Mouse (Mus musculus) forebrain, postnatal 0 days (tissue): ENCODE data around the gene Prpf19. TPM values are rescaled to one million over a fixed set of nuclear protein-coding genes. Genes with fewer than 3 reads are reported as not detected.

ENCODE experiments used
- ATAC-seq: fragments of 200-750 bp; cut with Nextera tagmentation; 2 replicates; pipeline ENCODE4 v1.8.0; 2017; ENCODE audit warnings: mild to moderate bottlenecking, moderate library complexity
- DNase-seq: peaks from one replicate; pipeline ENCODE4 v3.0.0-alpha.2; 2015
- H3K27ac ChIP-seq: fragments of 300-500 bp; sonication (generic); 2 replicates; pipeline ENCODE4 v1.5.1; 2014; ENCODE audit warnings: low read depth, mild to moderate bottlenecking, antibody characterized with exemption, low read length, moderate library complexity, mixed read lengths
- H3K27me3 ChIP-seq: fragments of 300-500 bp; sonication (generic); 2 replicates; pipeline ENCODE4 v1.6.1; 2014; ENCODE audit warnings: mild to moderate bottlenecking, low read length, mixed read lengths; ENCODE audit not compliant: insufficient read depth
- H3K36me3 ChIP-seq: fragments of 300-500 bp; sonication (generic); 2 replicates; pipeline ENCODE4 v1.6.1; 2014; ENCODE audit warnings: mild to moderate bottlenecking, moderate library complexity; ENCODE audit not compliant: insufficient read depth
- H3K4me1 ChIP-seq: fragments of 300-500 bp; sonication (generic); 2 replicates; pipeline ENCODE4 v1.6.1; 2014; ENCODE audit warnings: antibody characterized with exemption; ENCODE audit not compliant: insufficient read depth
- H3K4me2 ChIP-seq: fragments of 300-500 bp; sonication (generic); 2 replicates; pipeline ENCODE4 v1.6.1; 2014; ENCODE audit warnings: low read depth, mild to moderate bottlenecking, moderate library complexity
- H3K4me3 ChIP-seq: fragments of 300-500 bp; sonication (generic); 2 replicates; pipeline ENCODE4 v1.5.1; 2014; ENCODE audit warnings: low read depth, low read length, mixed read lengths
- H3K9ac ChIP-seq: fragments of 300-500 bp; sonication (generic); 2 replicates; pipeline ENCODE4 v1.6.1; 2014; ENCODE audit warnings: mild to moderate bottlenecking
- H3K9me3 ChIP-seq: fragments of 300-500 bp; sonication (generic); 2 replicates; pipeline ENCODE4 v1.6.1; 2016; ENCODE audit warnings: low read length
- CTCF ChIP-seq: sonication (generic); IDR thresholded peaks from 2 replicates; pipeline ENCODE4 v1.5.1; 2016; ENCODE audit warnings: antibody characterized with exemption, control low read depth, low read depth
- WGBS: fragments of 180-500 bp; shearing (Covaris S2); extraction: QIAGEN DNeasy Blood & Tissue Kit; methylation state at CpG from one replicate; pipeline ENCODE4 v1.1.7; 2014; 5-methylcytosine and 5-hydroxymethylcytosine counted together
- polyA plus RNA-seq: library from polyadenylated mRNA; unstranded; fragments of >200 nt; fragmentation: Nextera tagmentation; extraction: Ambion mirVana; gene quantifications from 2 replicates; pipeline ENCODE4 v1.2.1, GENCODE M21; 2015
- total RNA-seq: library from RNA; depleted of rRNA; stranded (reverse); fragments of >200 nt; gene quantifications from 2 replicates; pipeline ENCODE4 v1.2.3, GENCODE M21; 2014; rRNA removed

Prpf19 gene
- total and polyA plus RNA-seq, 2 experiments from 2014 or later, result 35.6 to 271 TPM

DNA sequence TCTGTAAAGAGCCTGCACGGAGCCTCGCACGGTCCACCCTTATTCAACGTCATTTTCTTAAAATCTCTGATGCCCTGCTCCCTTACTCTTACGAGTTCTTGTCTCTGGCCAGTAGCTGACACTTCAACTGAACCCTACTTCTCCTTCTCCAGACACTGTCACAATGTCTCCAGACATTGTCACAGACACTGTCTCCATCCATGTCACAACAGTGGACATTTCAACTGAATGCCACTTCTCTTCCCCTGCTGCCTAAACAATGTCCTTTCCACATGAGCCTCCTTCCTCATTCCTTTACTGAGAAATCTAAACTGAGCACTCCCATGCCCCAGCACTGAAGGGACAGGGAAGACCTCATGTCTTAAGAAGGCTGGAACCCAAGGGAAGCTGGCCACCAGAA lies 52.2 kb downstream of the Prpf19 start:
- no peak for TF ChIP-seq CTCF
- Histone ChIP-seq H3K9ac (peak overlapping the region; percentile 72), H3K36me3 (peaks cover 29% of the 10 kb centered on the region), H3K4me1 (peaks cover 16% of the 10 kb centered on the region), H3K27me3 (no peaks in the 10 kb centered on the region), H3K4me3 (peak overlapping the region; percentile 51), H3K4me2 (peak overlapping the region; percentile 99), H3K9me3 (no peaks in the 10 kb centered on the region), H3K27ac (no peak overlapping the region)
- 88% methylated on average over 5 of the region's 5 CpGs for WGBS
- no peak for DNase-seq
- no peak for ATAC-seq

DNA sequence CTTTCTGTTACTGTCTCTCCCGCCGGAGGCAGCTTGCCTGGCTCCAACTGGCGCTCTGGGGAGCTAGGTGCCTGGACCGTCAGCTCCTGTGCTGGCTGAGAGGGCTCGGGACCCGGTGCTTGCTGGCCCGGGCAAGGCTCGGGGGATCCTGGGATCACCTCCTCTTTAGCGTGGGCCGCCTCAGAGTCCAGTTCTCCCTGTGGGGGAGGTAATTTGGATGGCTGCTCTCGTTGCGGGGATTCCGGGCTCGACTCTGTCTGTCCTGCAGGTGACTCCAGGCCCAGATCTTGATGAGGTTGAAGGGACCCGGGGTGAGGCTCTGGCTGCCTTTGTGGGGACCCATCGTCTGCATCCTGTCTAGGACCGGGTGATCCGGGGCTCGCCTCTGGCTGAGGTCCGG lies 53.4 kb downstream of the Prpf19 start:
- Histone ChIP-seq H3K27me3 (no peaks in the 10 kb centered on the region), H3K9ac (peak overlapping the region; percentile 72), H3K4me3 (peak overlapping the region; percentile 51), H3K4me1 (peaks cover 16% of the 10 kb centered on the region), H3K36me3 (peaks cover 17% of the 10 kb centered on the region), H3K27ac (no peak overlapping the region), H3K4me2 (peak overlapping the region; percentile 99), H3K9me3 (no peaks in the 10 kb centered on the region)
- no peak for ATAC-seq
- TF ChIP-seq CTCF, result no peak
- no peak for DNase-seq
- WGBS, result 2% methylated on average over 20 of the region's 20 CpGs

DNA sequence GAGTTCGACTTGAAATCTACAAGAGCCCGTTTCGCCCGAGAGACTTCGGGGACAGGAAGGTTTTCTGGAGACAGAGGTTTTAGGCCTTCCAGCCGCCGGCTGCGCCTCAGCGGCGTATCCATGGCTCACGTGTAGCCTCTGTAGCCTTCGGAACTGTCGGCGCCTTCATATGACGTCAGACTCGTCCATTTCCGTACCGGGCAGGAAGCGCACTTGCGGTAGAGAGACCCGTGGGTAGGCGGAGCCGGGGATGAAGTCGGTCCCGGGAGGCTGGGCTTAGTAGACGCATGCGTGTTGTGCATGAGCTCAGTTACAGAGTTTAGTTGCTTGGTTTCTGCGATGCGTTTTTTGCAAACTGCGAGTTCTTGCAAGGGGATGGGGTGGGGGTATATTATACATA lies 54.1 kb downstream of the Prpf19 start, which contains the start of gene Ccdc86:
Ccdc86 (minus strand) TSS at position 155 of the 400 bp plus-strand sequence.
- Histone ChIP-seq H3K4me2 (peak within 1 kb of the TSS; percentile 99), H3K27me3 (no peaks in the 10 kb centered on the region), H3K4me3 (peak within 1 kb of the TSS; percentile 51), H3K4me1 (peaks cover 16% of the 10 kb centered on the region), H3K9me3 (no peaks in the 10 kb centered on the region), H3K27ac (no peak within 1 kb of the TSS), H3K9ac (peak within 1 kb of the TSS; percentile 72), H3K36me3 (peaks cover 12% of the 10 kb centered on the region)
- under 1% methylated on average over 30 of the region's 30 CpGs for WGBS
- ATAC-seq (peak; percentile 99), DNase-seq (peak; percentile 99)
- no peak for TF ChIP-seq CTCF

DNA sequence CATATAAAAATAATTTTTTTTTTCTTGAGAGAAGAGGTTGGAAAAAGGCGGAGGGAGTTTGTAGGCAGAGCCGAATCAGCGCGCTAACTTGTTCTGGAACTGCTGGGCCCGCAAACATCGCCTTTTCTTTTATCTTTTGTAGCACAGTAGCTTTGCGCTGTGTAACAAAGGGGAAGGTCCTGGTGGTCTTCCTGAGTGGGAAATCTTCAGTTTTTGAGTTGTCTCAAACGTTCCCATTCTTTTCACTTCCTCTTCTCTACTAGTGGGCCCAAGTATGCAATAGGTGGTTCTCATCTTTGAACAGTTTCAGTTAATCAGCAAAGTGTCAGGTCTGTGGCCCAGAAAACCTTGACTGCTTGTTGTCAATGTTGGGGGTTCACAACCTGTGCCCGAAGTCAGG lies 54.5 kb downstream of the Prpf19 start:
- no peak overlapping the region for H3K27ac ChIP-seq
- WGBS, result 27% methylated on average over 9 of the region's 9 CpGs
- peak; percentile 9 for ATAC-seq
- peak overlapping the region; percentile 72; the same call in 1 of the 2 replicates for H3K9ac ChIP-seq
- no peak for TF ChIP-seq CTCF
- no peaks in the 10 kb centered on the region for H3K9me3 ChIP-seq
- H3K27me3 ChIP-seq, result no peaks in the 10 kb centered on the region
- DNase-seq, result no peak
- H3K4me3 ChIP-seq, result peak overlapping the region; percentile 51
- H3K4me2 ChIP-seq, result peak overlapping the region; percentile 57
- peaks cover 7% of the 10 kb centered on the region for H3K36me3 ChIP-seq
- peaks cover 16% of the 10 kb centered on the region for H3K4me1 ChIP-seq

DNA sequence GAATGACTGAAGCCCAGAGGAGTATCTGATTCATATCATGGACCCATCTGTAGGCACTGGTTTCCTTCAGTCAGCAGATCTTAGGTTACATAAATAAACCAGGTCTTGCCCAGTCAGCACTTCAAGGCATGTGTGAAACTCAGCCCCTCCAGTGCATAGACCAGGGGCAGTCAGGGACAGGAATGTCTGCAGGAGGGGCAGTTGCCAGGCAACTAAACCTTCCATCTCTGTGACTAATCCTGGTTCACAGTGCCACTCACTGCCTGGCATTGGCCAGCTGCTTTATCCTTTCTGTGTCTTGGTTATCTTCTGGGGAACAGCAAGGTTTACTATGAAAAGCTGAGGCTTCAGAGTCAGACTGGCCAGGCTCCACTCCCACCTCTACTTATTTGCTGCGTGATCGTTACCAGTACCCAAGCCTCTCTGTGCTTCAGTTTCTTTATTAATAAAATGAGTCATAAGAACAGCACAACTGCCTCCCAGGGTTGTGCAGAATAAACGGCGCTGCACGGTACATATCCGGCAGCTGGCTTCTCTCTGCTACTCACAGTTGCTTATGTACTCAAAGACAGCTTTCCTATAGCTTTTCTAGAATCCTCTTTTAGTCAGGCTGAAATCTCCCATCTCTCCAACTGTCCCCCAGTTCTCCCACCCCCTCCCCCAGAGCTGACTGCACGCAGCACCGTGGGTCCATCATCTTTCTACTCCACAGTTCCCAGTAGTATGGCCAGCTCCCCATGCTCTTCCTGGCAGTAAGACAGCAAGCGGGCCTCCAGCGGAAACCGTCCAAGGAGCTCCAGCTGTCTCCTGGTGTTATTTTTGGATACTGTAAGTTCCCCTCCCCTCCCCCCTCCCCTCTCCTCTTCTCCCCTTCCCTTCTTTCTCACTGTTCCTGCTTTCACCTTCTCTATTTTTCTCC lies 57.2 kb downstream of the Prpf19 start:
- H3K9me3 ChIP-seq, result no peaks in the 10 kb centered on the region
- WGBS, result 66% methylated on average over 11 of the region's 11 CpGs
- no peak for TF ChIP-seq CTCF
- H3K4me1 ChIP-seq, result peaks cover 15% of the 10 kb centered on the region
- H3K4me2 ChIP-seq, result no peak overlapping the region
- H3K36me3 ChIP-seq, result no peaks in the 10 kb centered on the region
- no peak overlapping the region for H3K9ac ChIP-seq
- ATAC-seq, result peak; percentile 9; the same call in 1 of the 2 replicates
- H3K27ac ChIP-seq, result no peak overlapping the region
- H3K4me3 ChIP-seq, result no peak overlapping the region
- H3K27me3 ChIP-seq, result no peaks in the 10 kb centered on the region
- no peak for DNase-seq

Other genes starting within 250 kb of the Prpf19 start
- gene Pga5, start 217.2 kb upstream of the Prpf19 start, total RNA-seq, result not detected in 2 replicates
- not detected in 2 replicates for gene Pga5, start 217.2 kb upstream of the Prpf19 start, polyA plus RNA-seq
- 27.9 and 29.0 TPM in 2 replicates for gene Vps37c, start 206.5 kb upstream of the Prpf19 start, total RNA-seq
- 34.5 TPM in 2 replicates for gene Vps37c, start 206.5 kb upstream of the Prpf19 start, polyA plus RNA-seq
- 0.10 TPM in 1 of 2 replicates, not detected in the other for gene Cd5, start 156.2 kb upstream of the Prpf19 start, total RNA-seq
- 0.24 and 0.52 TPM in 2 replicates for gene Cd5, start 156.2 kb upstream of the Prpf19 start, polyA plus RNA-seq
- gene Cd6, start 65.2 kb upstream of the Prpf19 start, total RNA-seq, result not detected in 2 replicates
- 0.05 TPM in 1 of 2 replicates, not detected in the other for gene Cd6, start 65.2 kb upstream of the Prpf19 start, polyA plus RNA-seq
- gene Slc15a3, start 55.5 kb upstream of the Prpf19 start, total RNA-seq, result 0.62 and 0.90 TPM in 2 replicates
- gene Slc15a3, start 55.5 kb upstream of the Prpf19 start, polyA plus RNA-seq, result 0.26 and 0.42 TPM in 2 replicates
- 323 and 362 TPM in 2 replicates for gene Tmem132a, start 25.3 kb upstream of the Prpf19 start, total RNA-seq
- gene Tmem132a, start 25.3 kb upstream of the Prpf19 start, polyA plus RNA-seq, result 180 and 184 TPM in 2 replicates
- gene Tmem109, start 13.2 kb upstream of the Prpf19 start, total RNA-seq, result 22.2 and 25.5 TPM in 2 replicates
- 33.7 and 38.8 TPM in 2 replicates for gene Tmem109, start 13.2 kb upstream of the Prpf19 start, polyA plus RNA-seq
- gene Zp1, start 25.4 kb downstream of the Prpf19 start, total RNA-seq, result 0.10 and 0.23 TPM in 2 replicates
- 0.59 and 0.68 TPM in 2 replicates for gene Zp1, start 25.4 kb downstream of the Prpf19 start, polyA plus RNA-seq
- gene Ptgdr2, start 41.9 kb downstream of the Prpf19 start, total RNA-seq, result 0.57 and 0.77 TPM in 2 replicates
- gene Ptgdr2, start 41.9 kb downstream of the Prpf19 start, polyA plus RNA-seq, result 0.05 and 0.10 TPM in 2 replicates
- 6.2 and 6.8 TPM in 2 replicates for gene Ccdc86, start 54.0 kb downstream of the Prpf19 start, total RNA-seq
- gene Ccdc86, start 54.0 kb downstream of the Prpf19 start, polyA plus RNA-seq, result 12.7 and 16.6 TPM in 2 replicates
- not detected in 2 replicates for gene Ms4a10, start 79.4 kb downstream of the Prpf19 start, total RNA-seq
- not detected in 2 replicates for gene Ms4a10, start 79.4 kb downstream of the Prpf19 start, polyA plus RNA-seq
- gene Ms4a15, start 98.0 kb downstream of the Prpf19 start, total RNA-seq, result 2.1 and 3.2 TPM in 2 replicates
- 3.0 and 4.8 TPM in 2 replicates for gene Ms4a15, start 98.0 kb downstream of the Prpf19 start, polyA plus RNA-seq
- not detected in 2 replicates for gene Ms4a18, start 122.8 kb downstream of the Prpf19 start, total RNA-seq
- not detected in 2 replicates for gene Ms4a18, start 122.8 kb downstream of the Prpf19 start, polyA plus RNA-seq
- not detected in 2 replicates for gene Ms4a8a, start 185.9 kb downstream of the Prpf19 start, total RNA-seq
- gene Ms4a8a, start 185.9 kb downstream of the Prpf19 start, polyA plus RNA-seq, result not detected in 2 replicates
- gene 1700017D01Rik, start 235.6 kb downstream of the Prpf19 start, total RNA-seq, result not detected in 2 replicates
- not detected in 2 replicates for gene 1700017D01Rik, start 235.6 kb downstream of the Prpf19 start, polyA plus RNA-seq